Comparison of ENCODE assay signal across 14 mouse cellular contexts in genomic region chr3:142295287-142295676, GRCm38 (mm10).
DNase-seq lines count a peak whose midpoint lies in the region; ATAC-seq and TF ChIP-seq lines count a peak whose summit lies in the region.
"Had no signal": no experiment of that assay in that cellular context is flagged by ENCODE, and none has a peak within 500 bp of the region (broad histone marks: within the 10 kb centered on the region; RNA-seq: fewer than 3 reads in every experiment).

No protein-coding gene starts in this region.

- H3K9me3 ChIP-seq in heart, postnatal 0 days (replicated peaks; ENCODE audit: control insufficient read depth, low read length) = no peaks in the 10 kb centered on the region
- H3K9me3 ChIP-seq in lung, embryonic 14.5 days (ENCODE audit: low read depth, low read length) = no peaks in the 10 kb centered on the region
- H3K9me3 ChIP-seq: embryonic facial prominence, embryonic 15.5 days; limb, embryonic 13.5 days had no signal

- peak; percentile 53 for ATAC-seq in heart, postnatal 0 days (ENCODE audit: insufficient read depth, low read depth)
- ATAC-seq in lung, embryonic 14.5 days (ENCODE audit: insufficient read depth) = peak; percentile 38; the same call in 1 of the 2 replicates
- 0 out of 2 replicates have a peak, but pooled peaks have one; percentile 47 for ATAC-seq in erythroid progenitor cell, adult 5-6 weeks (replicated peaks; ENCODE audit: low FRiP score, poor library complexity, severe bottlenecking)
- ATAC-seq in megakaryocyte, adult 5-6 weeks (ENCODE audit: poor library complexity, severe bottlenecking) = peak; percentile 27; the same call in 1 of the 2 replicates

- no peaks in the 10 kb centered on the region for H3K27me3 ChIP-seq in heart, postnatal 0 days (ENCODE audit: control insufficient read depth, insufficient read depth, low read length)
- no peaks in the 10 kb centered on the region for H3K27me3 ChIP-seq in lung, embryonic 14.5 days (ENCODE audit: insufficient read depth, low read length)
- H3K27me3 ChIP-seq: embryonic facial prominence, embryonic 15.5 days had no signal

- no peaks in the 10 kb centered on the region for H3K4me1 ChIP-seq in heart, postnatal 0 days (ENCODE audit: control insufficient read depth, insufficient read depth)
- no peaks in the 10 kb centered on the region for H3K4me1 ChIP-seq in lung, embryonic 14.5 days (ENCODE audit: insufficient read depth)
- H3K4me1 ChIP-seq: embryonic facial prominence, embryonic 15.5 days; limb, embryonic 13.5 days had no signal

- no peak for DNase-seq in heart, postnatal 0 days (ENCODE audit: low spot score)
- no peak for DNase-seq in heart, adult 9 months (ENCODE audit: low spot score in 2 of 2)
- no peak for DNase-seq in lung, embryonic 14.5 days
- no peak for DNase-seq in lung, postnatal 4 days
- no peak for DNase-seq in spleen, postnatal 4 days (ENCODE audit: low spot score in 2 of 2)
- DNase-seq in cerebellum, adult 11 months = no peak
- DNase-seq: heart, adult 11 months; right cerebral cortex, postnatal 25 days had no signal

- H3K27ac ChIP-seq in heart, postnatal 0 days (ENCODE audit: low read depth) = no peak overlapping the region; the same call in 1 of the 2 replicates
- no peak overlapping the region for H3K27ac ChIP-seq in lung, embryonic 14.5 days (ENCODE audit: low read depth)
- H3K27ac ChIP-seq: embryonic facial prominence, embryonic 15.5 days; layer of hippocampus, adult 2 months; left cerebral cortex, adult 2 months; limb, embryonic 13.5 days had no signal

- H3K4me2 ChIP-seq in heart, postnatal 0 days (ENCODE audit: low read depth, low read length) = no peak overlapping the region
- H3K4me2 ChIP-seq in lung, embryonic 14.5 days = no peak overlapping the region
- H3K4me2 ChIP-seq: embryonic facial prominence, embryonic 15.5 days; limb, embryonic 13.5 days had no signal

- WGBS in heart, postnatal 0 days = 81% methylated on average over 7 of the region's 7 CpGs
- WGBS in lung, embryonic 14.5 days = 80% methylated on average over 7 of the region's 7 CpGs

- no peak overlapping the region for H3K4me3 ChIP-seq in heart, postnatal 0 days (ENCODE audit: low read depth, low read length)
- no peak overlapping the region for H3K4me3 ChIP-seq in lung, embryonic 14.5 days (ENCODE audit: low read depth, low read length)
- H3K4me3 ChIP-seq: embryonic facial prominence, embryonic 15.5 days; layer of hippocampus, adult 2 months; left cerebral cortex, adult 2 months; limb, embryonic 13.5 days had no signal

- no peak for TF ChIP-seq EP300 in heart, postnatal 0 days (IDR thresholded peaks at IDR 0.05; ENCODE audit: low read depth)

- H3K9ac ChIP-seq in heart, postnatal 0 days (replicated peaks; ENCODE audit: low read depth, low read length) = no peak overlapping the region
- no peak overlapping the region for H3K9ac ChIP-seq in lung, embryonic 14.5 days
- H3K9ac ChIP-seq: embryonic facial prominence, embryonic 15.5 days; limb, embryonic 13.5 days had no signal

- H3K36me3 ChIP-seq in heart, postnatal 0 days (replicated peaks; ENCODE audit: control insufficient read depth, insufficient read depth, low read length) = peaks cover 14% of the 10 kb centered on the region
- no peaks in the 10 kb centered on the region for H3K36me3 ChIP-seq in lung, embryonic 14.5 days (ENCODE audit: insufficient read depth)
- H3K36me3 ChIP-seq: embryonic facial prominence, embryonic 15.5 days; limb, embryonic 13.5 days had no signal

- TF ChIP-seq CTCF in heart, postnatal 0 days (IDR thresholded peaks at IDR 0.05; ENCODE audit: low read depth) = no peak
- no peak for TF ChIP-seq CTCF in lung, embryonic 14.5 days (IDR thresholded peaks at IDR 0.05; ENCODE audit: low read depth)
